Mouse (Mus musculus): Measurements from ENCODE around the gene Slain1. TPM values are rescaled to one million over a fixed set of nuclear protein-coding genes. Genes with fewer than 3 reads are reported as not detected.

Slain1 gene
- polyA plus RNA-seq, 1 experiment = 10.9 TPM

GRCm38 (mm10) chr14:103651106-103651505, 1.1 kb downstream of the Slain1 start:
- H3K27me3 ChIP-seq (ENCODE audit: control insufficient read depth, insufficient read depth, low read length) = no peaks in the 10 kb centered on the region; the same call in 1 of the 2 replicates
- H3K4me1 ChIP-seq (ENCODE audit: control insufficient read depth, insufficient read depth, low read length) = peaks cover 6% of the 10 kb centered on the region
- no peak overlapping the region for H3K27ac ChIP-seq (ENCODE audit: control insufficient read depth, insufficient read depth, low read depth, low read length)
- no peak for TF ChIP-seq CTCF (IDR thresholded peaks at IDR 0.05; ENCODE audit: control insufficient read depth, insufficient read depth, insufficient replicate concordance, low read depth, low read length)
- no peak for TF ChIP-seq POLR2A (IDR thresholded peaks at IDR 0.05; ENCODE audit: control insufficient read depth, low read depth, low read length)
- H3K36me3 ChIP-seq (ENCODE audit: control insufficient read depth, insufficient read depth, low read length) = no peaks in the 10 kb centered on the region
- peak overlapping the region; percentile 60 for H3K4me3 ChIP-seq (ENCODE audit: control insufficient read depth, low read depth, low read length)

GRCm38 (mm10) chr14:103651562-103651961, 1.5 kb downstream of the Slain1 start:
- H3K4me1 ChIP-seq (ENCODE audit: control insufficient read depth, insufficient read depth, low read length) = peaks cover 6% of the 10 kb centered on the region
- TF ChIP-seq CTCF (IDR thresholded peaks at IDR 0.05; ENCODE audit: control insufficient read depth, insufficient read depth, insufficient replicate concordance, low read depth, low read length) (no peak), POLR2A (IDR thresholded peaks at IDR 0.05; ENCODE audit: control insufficient read depth, low read depth, low read length) (no peak)
- no peak overlapping the region for H3K27ac ChIP-seq (ENCODE audit: control insufficient read depth, insufficient read depth, low read depth, low read length)
- no peak overlapping the region for H3K4me3 ChIP-seq (ENCODE audit: control insufficient read depth, low read depth, low read length)
- H3K36me3 ChIP-seq (ENCODE audit: control insufficient read depth, insufficient read depth, low read length) = no peaks in the 10 kb centered on the region
- no peaks in the 10 kb centered on the region; the same call in 1 of the 2 replicates for H3K27me3 ChIP-seq (ENCODE audit: control insufficient read depth, insufficient read depth, low read length)

GRCm38 (mm10) chr14:103652524-103652923, 2.5 kb downstream of the Slain1 start:
- H3K27ac ChIP-seq (ENCODE audit: control insufficient read depth, insufficient read depth, low read depth, low read length) = no peak overlapping the region
- H3K36me3 ChIP-seq (ENCODE audit: control insufficient read depth, insufficient read depth, low read length) = no peaks in the 10 kb centered on the region
- H3K27me3 ChIP-seq (ENCODE audit: control insufficient read depth, insufficient read depth, low read length) = no peaks in the 10 kb centered on the region; the same call in 1 of the 2 replicates
- no peak for TF ChIP-seq CTCF (IDR thresholded peaks at IDR 0.05; ENCODE audit: control insufficient read depth, insufficient read depth, insufficient replicate concordance, low read depth, low read length)
- no peak for TF ChIP-seq POLR2A (IDR thresholded peaks at IDR 0.05; ENCODE audit: control insufficient read depth, low read depth, low read length)
- peaks cover 6% of the 10 kb centered on the region for H3K4me1 ChIP-seq (ENCODE audit: control insufficient read depth, insufficient read depth, low read length)
- H3K4me3 ChIP-seq (ENCODE audit: control insufficient read depth, low read depth, low read length) = no peak overlapping the region

GRCm38 (mm10) chr14:103653800-103654199, 3.8 kb downstream of the Slain1 start:
- H3K36me3 ChIP-seq (ENCODE audit: control insufficient read depth, insufficient read depth, low read length) = no peaks in the 10 kb centered on the region
- no peak overlapping the region for H3K4me3 ChIP-seq (ENCODE audit: control insufficient read depth, low read depth, low read length)
- TF ChIP-seq POLR2A (IDR thresholded peaks at IDR 0.05; ENCODE audit: control insufficient read depth, low read depth, low read length) (no peak), CTCF (IDR thresholded peaks at IDR 0.05; ENCODE audit: control insufficient read depth, insufficient read depth, insufficient replicate concordance, low read depth, low read length) (no peak)
- no peak overlapping the region for H3K27ac ChIP-seq (ENCODE audit: control insufficient read depth, insufficient read depth, low read depth, low read length)
- H3K27me3 ChIP-seq (ENCODE audit: control insufficient read depth, insufficient read depth, low read length) = no peaks in the 10 kb centered on the region; the same call in 1 of the 2 replicates
- H3K4me1 ChIP-seq (ENCODE audit: control insufficient read depth, insufficient read depth, low read length) = peaks cover 6% of the 10 kb centered on the region

GRCm38 (mm10) chr14:103655448-103655847, 5.4 kb downstream of the Slain1 start:
- TF ChIP-seq CTCF (IDR thresholded peaks at IDR 0.05; ENCODE audit: control insufficient read depth, insufficient read depth, insufficient replicate concordance, low read depth, low read length) (no peak), POLR2A (IDR thresholded peaks at IDR 0.05; ENCODE audit: control insufficient read depth, low read depth, low read length) (no peak)
- Histone ChIP-seq H3K27ac (ENCODE audit: control insufficient read depth, insufficient read depth, low read depth, low read length) (no peak overlapping the region), H3K4me3 (ENCODE audit: control insufficient read depth, low read depth, low read length) (no peak overlapping the region), H3K36me3 (ENCODE audit: control insufficient read depth, insufficient read depth, low read length) (no peaks in the 10 kb centered on the region), H3K4me1 (ENCODE audit: control insufficient read depth, insufficient read depth, low read length) (peaks cover 6% of the 10 kb centered on the region), H3K27me3 (ENCODE audit: control insufficient read depth, insufficient read depth, low read length) (no peaks in the 10 kb centered on the region; the same call in 1 of the 2 replicates)

- no peaks in the 10 kb centered on the region for H3K4me1 ChIP-seq (ENCODE audit: control insufficient read depth, insufficient read depth, low read length)
- H3K27ac ChIP-seq (ENCODE audit: control insufficient read depth, insufficient read depth, low read depth, low read length) = no peak overlapping the region
- no peaks in the 10 kb centered on the region for H3K36me3 ChIP-seq (ENCODE audit: control insufficient read depth, insufficient read depth, low read length)
- TF ChIP-seq CTCF (IDR thresholded peaks at IDR 0.05; ENCODE audit: control insufficient read depth, insufficient read depth, insufficient replicate concordance, low read depth, low read length) (no peak), POLR2A (IDR thresholded peaks at IDR 0.05; ENCODE audit: control insufficient read depth, low read depth, low read length) (no peak)
- H3K4me3 ChIP-seq (ENCODE audit: control insufficient read depth, low read depth, low read length) = no peak overlapping the region
- no peaks in the 10 kb centered on the region for H3K27me3 ChIP-seq (ENCODE audit: control insufficient read depth, insufficient read depth, low read length)
Observed at GRCm38 (mm10) chr14:103657876-103658275, 7.8 kb downstream of the Slain1 start.

- Histone ChIP-seq H3K36me3 (ENCODE audit: control insufficient read depth, insufficient read depth, low read length) (no peaks in the 10 kb centered on the region), H3K4me3 (ENCODE audit: control insufficient read depth, low read depth, low read length) (no peak overlapping the region), H3K4me1 (ENCODE audit: control insufficient read depth, insufficient read depth, low read length) (no peaks in the 10 kb centered on the region), H3K27ac (ENCODE audit: control insufficient read depth, insufficient read depth, low read depth, low read length) (no peak overlapping the region), H3K27me3 (ENCODE audit: control insufficient read depth, insufficient read depth, low read length) (no peaks in the 10 kb centered on the region)
- no peak for TF ChIP-seq POLR2A (IDR thresholded peaks at IDR 0.05; ENCODE audit: control insufficient read depth, low read depth, low read length)
- no peak for TF ChIP-seq CTCF (IDR thresholded peaks at IDR 0.05; ENCODE audit: control insufficient read depth, insufficient read depth, insufficient replicate concordance, low read depth, low read length)
Observed at GRCm38 (mm10) chr14:103663026-103663425, 13.0 kb downstream of the Slain1 start.

- TF ChIP-seq CTCF (IDR thresholded peaks at IDR 0.05; ENCODE audit: control insufficient read depth, insufficient read depth, insufficient replicate concordance, low read depth, low read length) (no peak), POLR2A (IDR thresholded peaks at IDR 0.05; ENCODE audit: control insufficient read depth, low read depth, low read length) (no peak)
- H3K4me3 ChIP-seq (ENCODE audit: control insufficient read depth, low read depth, low read length) = no peak overlapping the region
- H3K27me3 ChIP-seq (ENCODE audit: control insufficient read depth, insufficient read depth, low read length) = no peaks in the 10 kb centered on the region
- no peaks in the 10 kb centered on the region for H3K36me3 ChIP-seq (ENCODE audit: control insufficient read depth, insufficient read depth, low read length)
- H3K4me1 ChIP-seq (ENCODE audit: control insufficient read depth, insufficient read depth, low read length) = no peaks in the 10 kb centered on the region
- no peak overlapping the region for H3K27ac ChIP-seq (ENCODE audit: control insufficient read depth, insufficient read depth, low read depth, low read length)
Observed at GRCm38 (mm10) chr14:103664391-103664790, 14.4 kb downstream of the Slain1 start.

Data from testis, adult 2 months (tissue).